Mouse (Mus musculus) small intestine, adult 2 months (tissue): ENCODE measurements around the gene Hras.

Source experiments
- CTCF ChIP-seq: fragments of 200-500 bp; IDR thresholded peaks from 2 replicates; pipeline ENCODE4 v1.5.1; 2012; ENCODE audit warnings: low read depth, mild to moderate bottlenecking, control low read depth, inconsistent platforms, low read length, moderate library complexity, mixed read lengths; ENCODE audit not compliant: insufficient replicate concordance, insufficient read length; ENCODE audit errors: extremely low read depth
- POLR2A ChIP-seq: fragments of 200-500 bp; IDR thresholded peaks from 2 replicates; pipeline ENCODE4 v1.6.1; 2012; ENCODE audit warnings: low read depth, mild to moderate bottlenecking, control low read depth, inconsistent platforms, low read length, moderate library complexity

GRCm38 (mm10) chr7:141164850-141165249 is 29.0 kb downstream of the Hras start:
- TF ChIP-seq CTCF = no peak
- TF ChIP-seq POLR2A = no peak
